Mouse (Mus musculus) CH12.LX (cell line): ENCODE results near the gene Net1.

ENCODE experiments used
- CTCF ChIP-seq, 2 experiments: IDR thresholded peaks in 1 of 2; conservative IDR thresholded peaks in 1 of 2; 2 replicates each; pipeline ENCODE4 v1.5.1; 2011 to 2012; ENCODE audit warnings: low read depth in 2 of 2, low read length in 2 of 2, improper control_type of control experiment in 1 of 2, inconsistent platforms in 1 of 2, mild to moderate bottlenecking in 1 of 2, moderate library complexity in 1 of 2
- ELF1 ChIP-seq: IDR thresholded peaks from 2 replicates; pipeline ENCODE4 v1.6.1; 2014; ENCODE audit warnings: low read depth, mild to moderate bottlenecking, inconsistent platforms, low read length, improper control_type of control experiment
- JUN ChIP-seq: IDR thresholded peaks from 2 replicates; pipeline ENCODE4 v1.6.1; 2011; ENCODE audit warnings: low read depth, mild to moderate bottlenecking, low read length, improper control_type of control experiment, moderate library complexity; ENCODE audit not compliant: insufficient read depth
- POLR2A ChIP-seq: IDR thresholded peaks from 2 replicates; pipeline ENCODE4 v1.6.1; 2011; ENCODE audit warnings: low read depth, mild to moderate bottlenecking, improper control_type of control experiment, low read length
- USF1 ChIP-seq: IDR thresholded peaks from 2 replicates; pipeline ENCODE4 v1.6.1; 2014; ENCODE audit warnings: low read depth, mild to moderate bottlenecking, inconsistent platforms, low read length, improper control_type of control experiment
- USF2 ChIP-seq: conservative IDR thresholded peaks from 2 replicates; pipeline ENCODE4 v1.6.1; 2011; ENCODE audit warnings: low read depth, low read length, improper control_type of control experiment

GRCm38 (mm10) chr13:3886663-3887062 is 31.4 kb downstream of the Net1 start:
- TF ChIP-seq CTCF (conservative IDR thresholded peaks at IDR 0.05 in 1 of 2, IDR thresholded peaks at IDR 0.05 in 1 of 2; ENCODE audit: low read depth in 2 of 2, low read length in 2 of 2) (no peak), POLR2A (no peak), ELF1 (no peak), USF1 (no peak), JUN (no peak), USF2 (no peak)
